Mouse (Mus musculus) liver, embryonic 14.5 days (tissue): ENCODE results near the gene Ifnl2. TPM values are rescaled to one million over a fixed set of nuclear protein-coding genes. Genes with fewer than 3 reads are reported as not detected.

ENCODE experiments used
- ATAC-seq: fragments of 200-750 bp; cut with Nextera tagmentation; 2 replicates; pipeline ENCODE4 v1.8.0; 2017; ENCODE audit warnings: moderate number of reproducible peaks, mild to moderate bottlenecking, moderate library complexity; ENCODE audit not compliant: insufficient read depth
- DNase-seq, 3 experiments: peaks; one replicate each; pipeline ENCODE4 v3.0.0-alpha.2; 2012 to 2013; ENCODE audit warnings: low read depth in 3 of 3, low spot score in 3 of 3
- H3K27ac ChIP-seq: fragments of 300-500 bp; sonication (generic); 2 replicates; pipeline ENCODE4 v1.5.1; 2014; ENCODE audit warnings: moderate library complexity, mild to moderate bottlenecking, control low read depth, inconsistent platforms
- H3K27me3 ChIP-seq: fragments of 300-500 bp; sonication (generic); 2 replicates; pipeline ENCODE4 v1.6.1; 2014; ENCODE audit warnings: mild to moderate bottlenecking, low read length, moderate library complexity; ENCODE audit not compliant: control insufficient read depth, insufficient read depth
- H3K36me3 ChIP-seq: fragments of 300-500 bp; sonication (generic); replicated peaks from 2 replicates; pipeline ENCODE4 v1.6.1; 2014; ENCODE audit warnings: low read depth; ENCODE audit not compliant: control insufficient read depth, insufficient read depth
- H3K4me1 ChIP-seq, 2 experiments: fragments of 200-500 bp in 1 of 2; fragments of 300-500 bp in 1 of 2; sonication (generic) in 1 of 2; replicated peaks; 2 replicates each; pipeline ENCODE4 v1.6.1; 2012 to 2014; ENCODE audit warnings: antibody characterized with exemption in 1 of 2, inconsistent platforms in 1 of 2, low read length in 1 of 2; ENCODE audit not compliant: control insufficient read depth in 2 of 2, insufficient read depth in 2 of 2
- H3K4me2 ChIP-seq: fragments of 300-500 bp; sonication (generic); 2 replicates; pipeline ENCODE4 v1.6.1; 2014; ENCODE audit warnings: low read depth, mild to moderate bottlenecking, control low read depth, moderate library complexity
- H3K4me3 ChIP-seq, 2 experiments: fragments of 200-500 bp in 1 of 2; fragments of 300-500 bp in 1 of 2; sonication (generic) in 1 of 2; 2 replicates each; pipeline ENCODE4 v1.5.1; 2012 to 2014; ENCODE audit warnings: low read depth in 2 of 2, low read length in 2 of 2, mild to moderate bottlenecking in 2 of 2, control low read depth in 1 of 2, inconsistent platforms in 1 of 2, moderate library complexity in 1 of 2; ENCODE audit not compliant: insufficient read depth in 1 of 2
- H3K9ac ChIP-seq: fragments of 300-500 bp; sonication (generic); replicated peaks from 2 replicates; pipeline ENCODE4 v1.6.1; 2014; ENCODE audit warnings: mild to moderate bottlenecking, control low read depth, moderate library complexity
- H3K9me3 ChIP-seq: fragments of 300-500 bp; sonication (generic); 2 replicates; pipeline ENCODE4 v1.6.1; 2016; ENCODE audit warnings: low read length, mixed read lengths; ENCODE audit not compliant: control insufficient read depth
- CTCF ChIP-seq: IDR thresholded peaks from 2 replicates; pipeline ENCODE4 v1.5.1; 2016; ENCODE audit warnings: antibody characterized with exemption, low read depth, control low read depth
- EP300 ChIP-seq: IDR thresholded peaks from 2 replicates; pipeline ENCODE4 v1.6.1; 2016; ENCODE audit warnings: antibody characterized with exemption, low read depth
- WGBS: fragments of 180-500 bp; shearing (Covaris S2); extraction: QIAGEN DNeasy Blood & Tissue Kit; methylation state at CpG from one replicate; pipeline ENCODE4 v1.1.7; 2014; ENCODE audit not compliant: insufficient replicate concordance; 5-methylcytosine and 5-hydroxymethylcytosine counted together
- polyA plus RNA-seq, 2 experiments: library from polyadenylated mRNA; depleted of rRNA in 1 of 2; stranded (reverse) in 1 of 2; unstranded in 1 of 2; fragments of >200 nt; fragmentation: Nextera tagmentation in 1 of 2; extraction: Ambion mirVana in 1 of 2; gene quantifications; 2 replicates each; pipeline versions ENCODE4 v1.2.1 to v1.2.3; 2012 to 2014

The Ifnl2 gene
- polyA plus RNA-seq, 2 experiments: not detected

- no peaks in the 10 kb centered on the region for H3K36me3 ChIP-seq
- ATAC-seq (no peak), DNase-seq (no peak)
- H3K4me3 ChIP-seq: no peak overlapping the region
- H3K9me3 ChIP-seq: no peaks in the 10 kb centered on the region
- H3K27me3 ChIP-seq: no peaks in the 10 kb centered on the region
- H3K27ac ChIP-seq: no peak overlapping the region
- no peak overlapping the region for H3K4me2 ChIP-seq
- H3K4me1 ChIP-seq: no peaks in the 10 kb centered on the region
- 66% methylated on average over 11 of the region's 11 CpGs for WGBS
- H3K9ac ChIP-seq: no peak overlapping the region
- TF ChIP-seq EP300 (no peak), CTCF (no peak)
Measured at GRCm38 (mm10) chr7:28495426-28495825, 14.8 kb downstream of the Ifnl2 start.

- 75% methylated on average over 8 of the region's 8 CpGs for whole genome bisulfite sequencing
- Histone ChIP-seq H3K9me3 (no peaks in the 10 kb centered on the region), H3K4me2 (no peak overlapping the region), H3K4me1 (no peaks in the 10 kb centered on the region), H3K36me3 (no peaks in the 10 kb centered on the region), H3K27ac (no peak overlapping the region), H3K9ac (no peak overlapping the region), H3K4me3 (no peak overlapping the region), H3K27me3 (peaks cover 5% of the 10 kb centered on the region; the same call in 1 of the 2 replicates)
- no peak for DNase-seq
- no peak for ATAC-seq
- TF ChIP-seq EP300 (no peak), CTCF (no peak)
Measured at GRCm38 (mm10) chr7:28492310-28492709, 17.9 kb downstream of the Ifnl2 start.

- H3K9ac ChIP-seq: no peak overlapping the region
- H3K4me3 ChIP-seq: no peak overlapping the region
- no peaks in the 10 kb centered on the region for H3K36me3 ChIP-seq
- H3K27ac ChIP-seq: no peak overlapping the region
- DNase-seq (no peak), ATAC-seq (no peak)
- no peak for TF ChIP-seq EP300
- TF ChIP-seq CTCF: no peak
- no peaks in the 10 kb centered on the region for H3K4me1 ChIP-seq
- no peaks in the 10 kb centered on the region for H3K9me3 ChIP-seq
- 48% methylated on average over 14 of the region's 14 CpGs for WGBS
- peaks cover 5% of the 10 kb centered on the region; the same call in 1 of the 2 replicates for H3K27me3 ChIP-seq
- peak overlapping the region; percentile 24 for H3K4me2 ChIP-seq
Measured at GRCm38 (mm10) chr7:28490903-28491302, 19.4 kb downstream of the Ifnl2 start.

- Histone ChIP-seq H3K9me3 (no peaks in the 10 kb centered on the region), H3K27ac (no peak overlapping the region), H3K4me3 (no peak overlapping the region), H3K36me3 (no peaks in the 10 kb centered on the region), H3K4me2 (peak overlapping the region; percentile 24), H3K9ac (no peak overlapping the region), H3K27me3 (peaks cover 5% of the 10 kb centered on the region; the same call in 1 of the 2 replicates), H3K4me1 (no peaks in the 10 kb centered on the region; a peak in 1 of 4 replicates)
- peak; percentile 47 for ATAC-seq
- 5% methylated on average over 10 of the region's 10 CpGs for WGBS
- TF ChIP-seq EP300: no peak
- TF ChIP-seq CTCF: peak; percentile 75
- peak; percentile 35 to 45 (median 39) for DNase-seq
Measured at GRCm38 (mm10) chr7:28490410-28490809, 19.8 kb downstream of the Ifnl2 start.

- Histone ChIP-seq H3K4me2 (peak overlapping the region; percentile 1; the same call in 1 of the 2 replicates), H3K36me3 (no peaks in the 10 kb centered on the region), H3K4me3 (no peak overlapping the region), H3K9me3 (no peaks in the 10 kb centered on the region), H3K27ac (no peak overlapping the region), H3K9ac (no peak overlapping the region), H3K27me3 (peaks cover 5% of the 10 kb centered on the region; the same call in 1 of the 2 replicates), H3K4me1 (no peaks in the 10 kb centered on the region; a peak in 1 of 4 replicates)
- TF ChIP-seq CTCF (no peak), EP300 (no peak)
- ATAC-seq (no peak), DNase-seq (no peak)
- WGBS: 10% methylated on average over 16 of the region's 16 CpGs
Measured at GRCm38 (mm10) chr7:28488030-28488491, 22.2 kb downstream of the Ifnl2 start.
